Mouse (Mus musculus): ENCODE results near the gene Ndufa3. TPM values are rescaled to one million over a fixed set of nuclear protein-coding genes. Genes with fewer than 3 reads are reported as not detected.

Ndufa3 gene
- polyA plus RNA-seq, 1 experiment from 2014 or later: 400 TPM

DNA sequence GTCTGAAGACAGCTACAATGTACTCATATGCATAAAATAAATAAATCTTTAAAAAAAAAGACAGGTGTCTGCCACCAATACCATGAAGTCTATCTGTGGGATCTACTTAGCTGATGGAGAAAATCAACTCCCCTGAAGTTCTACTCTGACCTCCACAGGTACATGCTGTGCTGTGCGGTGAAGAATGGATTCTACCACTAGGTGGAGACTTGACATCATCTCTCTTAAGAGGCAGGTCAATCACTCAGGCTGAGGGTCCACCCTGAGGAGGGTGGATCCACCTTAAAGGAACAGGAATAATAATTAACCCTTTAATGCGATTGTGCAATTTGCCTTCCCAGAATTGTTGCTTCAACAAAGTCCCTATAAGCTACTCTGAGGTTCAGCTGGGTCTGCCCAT, 10.4 kb upstream of the Ndufa3 start:
- Histone ChIP-seq H3K27ac (ENCODE audit: low read length) (no peak overlapping the region), H3K4me2 (ENCODE audit: low read length) (no peak overlapping the region), H3K9me3 (replicated peaks; ENCODE audit: control insufficient read depth, low read length, poor library complexity, severe bottlenecking) (no peaks in the 10 kb centered on the region), H3K27me3 (ENCODE audit: control insufficient read depth, insufficient read depth, low read depth, low read length) (no peaks in the 10 kb centered on the region), H3K9ac (ENCODE audit: low read depth, low read length) (no peak overlapping the region), H3K4me3 (ENCODE audit: low read depth, low read length) (no peak overlapping the region), H3K4me1 (ENCODE audit: control insufficient read depth, insufficient read depth, low read length) (no peaks in the 10 kb centered on the region), H3K36me3 (ENCODE audit: control insufficient read depth, insufficient read depth, low read length) (no peaks in the 10 kb centered on the region)
- WGBS: 20% methylated on average over 2 of the region's 2 CpGs
- ATAC-seq: no peak

DNA sequence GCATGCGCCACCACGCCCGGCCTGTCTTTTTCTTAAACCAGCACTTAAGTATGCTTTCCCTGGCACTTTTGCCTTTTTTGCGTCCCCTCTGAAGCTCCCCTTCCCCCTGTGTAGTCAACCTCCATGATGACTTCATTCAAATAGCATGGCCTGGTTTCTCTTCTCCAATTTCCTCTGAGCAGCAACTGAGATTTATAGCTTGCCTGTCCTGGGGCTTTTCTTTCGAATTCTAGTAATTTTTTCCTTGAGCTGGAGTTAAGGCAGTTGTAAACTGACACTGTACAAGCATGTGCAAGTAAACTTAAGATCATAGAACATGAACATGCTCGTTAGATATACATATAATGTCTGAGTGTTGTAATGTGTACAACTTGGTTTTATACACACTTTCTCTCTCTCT, 9.8 kb upstream of the Ndufa3 start:
- Histone ChIP-seq H3K27ac (ENCODE audit: low read length) (no peak overlapping the region), H3K36me3 (ENCODE audit: control insufficient read depth, insufficient read depth, low read length) (no peaks in the 10 kb centered on the region), H3K4me3 (ENCODE audit: low read depth, low read length) (no peak overlapping the region), H3K4me1 (ENCODE audit: control insufficient read depth, insufficient read depth, low read length) (no peaks in the 10 kb centered on the region), H3K9me3 (replicated peaks; ENCODE audit: control insufficient read depth, low read length, poor library complexity, severe bottlenecking) (no peaks in the 10 kb centered on the region), H3K9ac (ENCODE audit: low read depth, low read length) (no peak overlapping the region), H3K4me2 (ENCODE audit: low read length) (no peak overlapping the region), H3K27me3 (ENCODE audit: control insufficient read depth, insufficient read depth, low read depth, low read length) (no peaks in the 10 kb centered on the region)
- 91% methylated on average over 6 of the region's 6 CpGs for WGBS
- no peak for ATAC-seq

DNA sequence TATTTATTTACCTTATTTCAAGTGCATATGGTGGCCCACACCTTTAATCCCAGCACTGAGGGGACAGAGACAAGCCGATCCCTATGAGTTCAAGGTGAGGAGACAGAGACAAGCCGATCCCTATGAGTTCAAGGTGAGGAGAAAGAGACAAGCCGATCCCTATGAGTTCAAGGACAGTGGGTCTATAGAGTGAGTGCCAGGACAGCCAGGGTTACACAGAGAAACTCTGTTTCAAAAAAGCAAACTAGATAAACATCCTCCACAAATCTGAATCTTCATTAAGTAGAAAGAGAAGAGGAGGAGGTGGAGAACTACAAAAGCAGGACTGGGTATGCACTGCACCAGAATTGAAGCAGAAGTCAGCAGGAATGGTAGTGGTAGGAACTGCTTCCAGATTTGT, 8.5 kb upstream of the Ndufa3 start:
- Histone ChIP-seq H3K27me3 (ENCODE audit: control insufficient read depth, insufficient read depth, low read depth, low read length) (no peaks in the 10 kb centered on the region), H3K27ac (ENCODE audit: low read length) (no peak overlapping the region), H3K9ac (ENCODE audit: low read depth, low read length) (no peak overlapping the region), H3K4me3 (ENCODE audit: low read depth, low read length) (no peak overlapping the region), H3K4me2 (ENCODE audit: low read length) (no peak overlapping the region), H3K36me3 (ENCODE audit: control insufficient read depth, insufficient read depth, low read length) (no peaks in the 10 kb centered on the region), H3K4me1 (ENCODE audit: control insufficient read depth, insufficient read depth, low read length) (no peaks in the 10 kb centered on the region), H3K9me3 (replicated peaks; ENCODE audit: control insufficient read depth, low read length, poor library complexity, severe bottlenecking) (no peaks in the 10 kb centered on the region)
- ATAC-seq: no peak
- 94% methylated on average over 3 of the region's 3 CpGs for WGBS

DNA sequence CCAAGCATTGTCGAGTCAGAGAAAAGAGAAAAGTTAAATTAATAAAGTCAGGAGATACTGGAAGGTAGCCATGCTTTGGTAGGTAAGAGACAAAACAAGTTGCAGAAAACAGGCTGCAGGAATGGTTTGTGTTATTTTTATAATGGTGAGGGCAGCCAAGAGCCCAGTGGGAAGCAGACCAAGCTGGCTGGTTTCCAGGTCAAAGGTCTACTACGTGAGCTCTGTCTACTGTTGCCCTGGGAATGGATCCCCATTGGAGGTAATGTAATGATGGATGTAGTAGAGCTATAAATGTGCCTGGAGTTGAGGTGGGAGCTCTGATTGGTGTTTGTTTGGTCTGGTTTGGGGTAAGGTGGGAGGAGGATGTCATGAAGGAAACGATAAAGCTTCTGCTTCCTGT, 8.1 kb upstream of the Ndufa3 start:
- no peak overlapping the region for H3K4me3 ChIP-seq (ENCODE audit: low read depth, low read length)
- H3K27me3 ChIP-seq (ENCODE audit: control insufficient read depth, insufficient read depth, low read depth, low read length): no peaks in the 10 kb centered on the region
- H3K9ac ChIP-seq (ENCODE audit: low read depth, low read length): no peak overlapping the region
- H3K36me3 ChIP-seq (ENCODE audit: control insufficient read depth, insufficient read depth, low read length): no peaks in the 10 kb centered on the region
- no peak overlapping the region for H3K4me2 ChIP-seq (ENCODE audit: low read length)
- ATAC-seq: no peak
- no peak overlapping the region for H3K27ac ChIP-seq (ENCODE audit: low read length)
- H3K9me3 ChIP-seq (replicated peaks; ENCODE audit: control insufficient read depth, low read length, poor library complexity, severe bottlenecking): no peaks in the 10 kb centered on the region
- WGBS: 77% methylated on average over 3 of the region's 3 CpGs
- H3K4me1 ChIP-seq (ENCODE audit: control insufficient read depth, insufficient read depth, low read length): no peaks in the 10 kb centered on the region

DNA sequence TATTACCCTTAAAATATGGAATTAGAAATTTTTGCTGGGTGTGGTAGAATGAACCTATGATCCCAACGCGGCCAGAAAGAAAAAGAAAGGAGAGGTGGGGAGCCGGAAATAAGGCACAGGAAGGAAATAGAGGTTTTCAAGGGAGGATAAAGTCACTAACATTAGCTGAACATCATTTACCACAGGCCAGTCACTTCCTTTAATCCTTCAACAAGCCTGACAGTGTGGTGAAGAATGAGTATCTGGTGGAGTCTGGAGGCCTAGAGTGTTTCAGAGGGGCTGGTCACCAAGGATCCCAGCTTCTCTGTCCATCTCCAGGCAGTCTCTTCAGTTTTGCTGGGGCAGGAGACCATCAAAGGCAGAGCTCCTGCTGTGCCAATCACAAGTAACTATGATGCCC, 6.7 kb upstream of the Ndufa3 start:
- H3K27me3 ChIP-seq (ENCODE audit: control insufficient read depth, insufficient read depth, low read depth, low read length): no peaks in the 10 kb centered on the region
- H3K4me3 ChIP-seq (ENCODE audit: low read depth, low read length): no peak overlapping the region
- no peak overlapping the region for H3K4me2 ChIP-seq (ENCODE audit: low read length)
- H3K27ac ChIP-seq (ENCODE audit: low read length): no peak overlapping the region
- 98% methylated on average over 3 of the region's 3 CpGs for WGBS
- H3K9me3 ChIP-seq (replicated peaks; ENCODE audit: control insufficient read depth, low read length, poor library complexity, severe bottlenecking): no peaks in the 10 kb centered on the region
- ATAC-seq: no peak
- no peaks in the 10 kb centered on the region for H3K36me3 ChIP-seq (ENCODE audit: control insufficient read depth, insufficient read depth, low read length)
- H3K4me1 ChIP-seq (ENCODE audit: control insufficient read depth, insufficient read depth, low read length): no peaks in the 10 kb centered on the region
- H3K9ac ChIP-seq (ENCODE audit: low read depth, low read length): no peak overlapping the region

DNA sequence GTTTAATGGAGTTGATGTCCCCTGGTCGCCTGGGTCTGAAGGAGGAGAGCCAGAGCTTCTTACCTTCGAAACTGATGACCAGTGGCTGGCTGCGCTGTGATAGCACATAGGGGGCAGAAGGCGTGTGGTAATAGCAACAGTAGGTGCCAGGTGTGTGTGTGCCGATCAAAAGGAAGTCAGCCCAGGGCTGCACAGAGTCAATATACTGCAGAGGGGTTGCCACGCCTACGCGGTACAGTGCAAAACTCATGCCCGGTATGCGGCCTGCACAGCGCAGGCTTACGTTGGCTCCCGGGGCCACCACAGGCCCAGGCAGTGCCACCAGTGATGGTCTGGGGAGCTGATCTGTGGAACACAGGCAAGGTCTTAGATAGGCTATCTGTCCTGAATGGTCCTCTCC, 6.2 kb upstream of the Ndufa3 start:
- Histone ChIP-seq H3K9ac (ENCODE audit: low read depth, low read length) (no peak overlapping the region), H3K27me3 (ENCODE audit: control insufficient read depth, insufficient read depth, low read depth, low read length) (no peaks in the 10 kb centered on the region)
- WGBS: 89% methylated on average over 13 of the region's 13 CpGs

DNA sequence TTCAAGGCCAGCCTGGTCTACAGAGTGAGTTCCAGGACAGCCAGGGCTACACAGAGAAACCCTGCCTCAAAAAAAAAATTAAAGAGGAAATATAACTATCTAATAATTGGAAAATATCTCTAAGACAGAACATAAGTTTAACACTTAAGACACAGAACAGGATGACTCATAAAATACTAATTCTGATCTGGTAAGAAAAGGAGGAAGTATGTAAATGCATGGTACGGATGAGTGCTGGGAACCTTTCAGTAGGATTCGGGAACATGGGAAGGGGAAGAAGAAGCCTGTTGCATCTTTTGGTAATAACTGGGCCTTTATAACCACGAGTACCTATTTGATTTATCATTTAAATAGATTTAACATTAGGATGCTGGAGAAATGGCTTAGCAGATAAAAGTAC, 3.2 kb upstream of the Ndufa3 start:
- H3K4me2 ChIP-seq (ENCODE audit: low read length): no peak overlapping the region
- no peaks in the 10 kb centered on the region for H3K36me3 ChIP-seq (ENCODE audit: control insufficient read depth, insufficient read depth, low read length)
- 82% methylated on average over 3 of the region's 3 CpGs for WGBS
- no peak for ATAC-seq
- no peaks in the 10 kb centered on the region for H3K9me3 ChIP-seq (replicated peaks; ENCODE audit: control insufficient read depth, low read length, poor library complexity, severe bottlenecking)
- peaks cover 11% of the 10 kb centered on the region for H3K4me1 ChIP-seq (ENCODE audit: control insufficient read depth, insufficient read depth, low read length)
- H3K27me3 ChIP-seq (ENCODE audit: control insufficient read depth, insufficient read depth, low read depth, low read length): no peaks in the 10 kb centered on the region
- no peak overlapping the region for H3K9ac ChIP-seq (ENCODE audit: low read depth, low read length)
- no peak overlapping the region for H3K27ac ChIP-seq (ENCODE audit: low read length)
- H3K4me3 ChIP-seq (ENCODE audit: low read depth, low read length): no peak overlapping the region

More for the DNA sequence above, 6.2 kb upstream of the Ndufa3 start:
- no peak overlapping the region for H3K4me2 ChIP-seq (ENCODE audit: low read length)
- no peak overlapping the region for H3K4me3 ChIP-seq (ENCODE audit: low read depth, low read length)
- no peaks in the 10 kb centered on the region for H3K9me3 ChIP-seq (replicated peaks; ENCODE audit: control insufficient read depth, low read length, poor library complexity, severe bottlenecking)
- H3K27ac ChIP-seq (ENCODE audit: low read length): no peak overlapping the region
- H3K4me1 ChIP-seq (ENCODE audit: control insufficient read depth, insufficient read depth, low read length): no peaks in the 10 kb centered on the region
- no peak for ATAC-seq
- H3K36me3 ChIP-seq (ENCODE audit: control insufficient read depth, insufficient read depth, low read length): no peaks in the 10 kb centered on the region

DNA sequence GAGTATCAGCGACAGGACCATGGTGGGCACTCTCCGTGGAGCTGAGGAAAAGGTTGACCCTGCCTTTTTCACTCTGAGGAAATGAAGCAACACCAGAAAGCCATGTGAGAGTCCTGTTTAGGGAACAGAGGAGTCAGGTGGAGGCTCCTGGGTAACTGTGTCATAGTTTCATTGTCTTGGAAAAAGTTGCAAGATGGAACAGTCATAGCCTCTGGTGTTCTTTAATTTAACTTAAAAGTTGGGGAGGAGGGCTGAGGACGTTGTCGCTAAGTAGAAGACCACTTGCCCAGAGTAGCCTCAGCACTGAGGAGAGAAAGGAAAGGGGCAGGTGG, 1.1 kb upstream of the Ndufa3 start, which contains the start of gene Oscar:
TSS of gene Oscar (minus strand) at position 101 of the 332 bp plus-strand sequence.
- WGBS: 80% methylated on average over 4 of the region's 4 CpGs

DNA sequence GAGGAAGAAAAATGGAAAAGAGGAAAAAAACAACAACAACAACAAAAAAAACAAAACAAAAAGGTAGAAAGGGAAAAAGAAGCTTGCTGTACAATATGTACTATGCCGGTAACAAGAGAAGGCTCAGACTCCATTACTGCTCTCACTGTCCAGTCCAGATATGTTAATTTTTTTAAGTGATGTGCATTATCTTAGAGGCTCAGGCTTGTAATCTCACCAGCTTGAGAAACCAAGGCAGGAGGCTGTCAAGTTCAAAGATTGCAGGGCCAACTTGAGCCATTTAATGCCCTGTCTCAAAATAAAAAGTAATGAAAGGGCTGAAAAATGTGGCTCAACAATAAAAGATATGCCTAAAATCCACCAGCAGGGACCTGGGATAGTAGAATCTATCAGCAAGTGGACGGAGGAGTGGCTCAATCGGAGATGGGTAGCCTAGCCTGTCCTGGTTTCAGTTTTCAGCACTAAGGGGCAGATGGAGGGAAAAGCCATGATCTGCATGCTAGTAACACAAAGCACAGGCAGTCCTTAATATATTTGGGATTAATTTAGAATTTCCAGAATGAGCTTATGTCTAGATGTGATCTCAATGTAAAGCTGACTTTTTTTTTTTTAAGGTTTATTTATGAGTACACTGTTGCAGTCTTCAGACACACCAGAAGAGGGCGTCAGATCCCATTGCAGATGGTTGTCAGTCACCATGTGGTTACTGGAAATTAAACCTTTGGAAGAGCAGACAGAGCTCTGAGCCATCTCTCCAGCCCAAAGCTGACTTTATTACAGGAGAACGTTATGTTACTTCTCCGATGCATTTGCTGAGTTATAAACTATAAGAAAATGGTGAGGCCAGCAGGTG, 558 bp upstream of the Ndufa3 start:
- ATAC-seq: peak; percentile 53
- H3K27ac ChIP-seq (ENCODE audit: low read length): peak overlapping the region; percentile 37; the same call in 1 of the 2 replicates
- no peaks in the 10 kb centered on the region for H3K9me3 ChIP-seq (replicated peaks; ENCODE audit: control insufficient read depth, low read length, poor library complexity, severe bottlenecking)
- H3K36me3 ChIP-seq (ENCODE audit: control insufficient read depth, insufficient read depth, low read length): peaks cover 7% of the 10 kb centered on the region
- H3K9ac ChIP-seq (ENCODE audit: low read depth, low read length): no peak overlapping the region
- H3K4me2 ChIP-seq (ENCODE audit: low read length): peak overlapping the region; percentile 69
- H3K4me3 ChIP-seq (ENCODE audit: low read depth, low read length): peak overlapping the region; percentile 82
- 43% methylated on average over 6 of the region's 6 CpGs for WGBS
- no peaks in the 10 kb centered on the region for H3K27me3 ChIP-seq (ENCODE audit: control insufficient read depth, insufficient read depth, low read depth, low read length)
- peaks cover 11% of the 10 kb centered on the region for H3K4me1 ChIP-seq (ENCODE audit: control insufficient read depth, insufficient read depth, low read length)

More for the DNA sequence above, 1.1 kb upstream of the Ndufa3 start, which contains the start of gene Oscar:
- Histone ChIP-seq H3K4me2 (ENCODE audit: low read length) (peak within 1 kb of the TSS; percentile 69), H3K4me3 (ENCODE audit: low read depth, low read length) (peak within 1 kb of the TSS; percentile 82), H3K9me3 (replicated peaks; ENCODE audit: control insufficient read depth, low read length, poor library complexity, severe bottlenecking) (no peaks in the 10 kb centered on the region), H3K27ac (ENCODE audit: low read length) (peak within 1 kb of the TSS; percentile 37; the same call in 1 of the 2 replicates), H3K36me3 (ENCODE audit: control insufficient read depth, insufficient read depth, low read length) (peaks cover 7% of the 10 kb centered on the region), H3K27me3 (ENCODE audit: control insufficient read depth, insufficient read depth, low read depth, low read length) (no peaks in the 10 kb centered on the region), H3K4me1 (ENCODE audit: control insufficient read depth, insufficient read depth, low read length) (peaks cover 11% of the 10 kb centered on the region), H3K9ac (ENCODE audit: low read depth, low read length) (no peak within 1 kb of the TSS)
- no peak for ATAC-seq

Data from midbrain, embryonic 16.5 days (tissue).